In the genomic region with DNA sequence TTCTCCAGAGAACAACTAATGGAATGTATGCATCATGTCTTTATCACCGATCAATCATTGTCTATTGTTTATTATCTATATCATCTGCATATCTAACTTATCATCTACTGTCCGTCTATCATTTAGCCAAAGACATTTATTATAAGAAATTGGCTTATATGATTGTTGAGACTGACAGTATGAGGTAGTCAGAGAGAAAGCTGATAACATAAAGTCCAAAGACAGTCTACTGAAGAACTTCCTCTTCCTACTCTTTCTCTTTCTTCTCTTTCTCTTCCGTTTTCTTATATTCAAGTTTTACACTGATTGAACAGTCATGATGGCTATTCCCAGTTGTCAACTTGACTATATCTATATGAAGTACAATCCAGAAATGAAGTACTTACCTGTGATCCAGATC, we compare ENCODE assay signal across 30 mouse cellular contexts.
"Had no signal": no experiment of that assay in that cellular context is flagged by ENCODE, and none has a peak within 500 bp of the region (broad histone marks: within the 10 kb centered on the region; RNA-seq: fewer than 3 reads in every experiment).

No protein-coding gene starts in this region.

- H3K9ac ChIP-seq: heart, embryonic 12.5 days; heart, embryonic 13.5 days; heart, embryonic 15.5 days; hindbrain, embryonic 12.5 days; hindbrain, embryonic 13.5 days; hindbrain, embryonic 14.5 days; hindbrain, embryonic 15.5 days; intestine, embryonic 15.5 days; kidney, embryonic 15.5 days had no signal

- H3K36me3 ChIP-seq: heart, embryonic 12.5 days; heart, embryonic 13.5 days; heart, embryonic 15.5 days; hindbrain, embryonic 10.5 days; hindbrain, embryonic 12.5 days; hindbrain, embryonic 13.5 days; hindbrain, embryonic 15.5 days; intestine, embryonic 15.5 days; kidney, embryonic 15.5 days had no signal

- H3K4me1 ChIP-seq: heart, embryonic 12.5 days; heart, embryonic 13.5 days; heart, embryonic 15.5 days; hindbrain, embryonic 10.5 days; hindbrain, embryonic 12.5 days; hindbrain, embryonic 13.5 days; hindbrain, embryonic 15.5 days; intestine, embryonic 15.5 days; kidney, embryonic 15.5 days had no signal

- H3K27ac ChIP-seq: heart, embryonic 13.5 days; heart, embryonic 15.5 days; hindbrain, embryonic 10.5 days; hindbrain, embryonic 12.5 days; hindbrain, embryonic 13.5 days; hindbrain, embryonic 14.5 days; hindbrain, embryonic 15.5 days; hindbrain, postnatal 0 days; intestine, embryonic 15.5 days; kidney, embryonic 15.5 days; kidney, postnatal 0 days; layer of hippocampus, adult 2 months; left cerebral cortex, adult 2 months had no signal

- H3K27me3 ChIP-seq: heart, embryonic 12.5 days; heart, embryonic 13.5 days; heart, embryonic 15.5 days; hindbrain, embryonic 12.5 days; hindbrain, embryonic 13.5 days; hindbrain, embryonic 15.5 days; intestine, embryonic 15.5 days; kidney, embryonic 15.5 days had no signal

- H3K9me3 ChIP-seq: heart, embryonic 15.5 days; hindbrain, embryonic 13.5 days; hindbrain, embryonic 15.5 days; intestine, embryonic 15.5 days; kidney, embryonic 15.5 days had no signal

- H3K4me3 ChIP-seq: heart, embryonic 12.5 days; heart, embryonic 13.5 days; heart, embryonic 15.5 days; hindbrain, embryonic 10.5 days; hindbrain, embryonic 12.5 days; hindbrain, embryonic 13.5 days; hindbrain, embryonic 15.5 days; intestine, embryonic 15.5 days; kidney, embryonic 15.5 days; layer of hippocampus, adult 2 months; left cerebral cortex, adult 2 months had no signal

- DNase-seq: heart, postnatal 10 days; heart, postnatal 14 days; heart, postnatal 36 days; heart, postnatal 4 days; kidney, adult 11 months; kidney, adult 18-20 months; kidney, adult 2 months; kidney, adult 8-10 months; kidney, adult 9 months; kidney, postnatal 10 days; kidney, postnatal 14 days; kidney, postnatal 25 days; kidney, postnatal 36 days; kidney, postnatal 4 days; layer of hippocampus, adult 9-11 months; layer of hippocampus, postnatal 36 days had no signal
